Mouse (Mus musculus) megakaryocyte, embryonic 14.5 days (primary cell): Measurements from ENCODE around the gene Mylip.

ENCODE experiments used
- FLI1 ChIP-seq: IDR thresholded peaks from 2 replicates; pipeline ENCODE4 v1.6.1; 2012; ENCODE audit warnings: low read length, inconsistent platforms, mixed read lengths
- GATA1 ChIP-seq: IDR thresholded peaks from 3 replicates; pipeline ENCODE4 v1.6.1; 2012; ENCODE audit warnings: mixed read lengths, low read length, inconsistent platforms, borderline replicate concordance

GRCm38 (mm10) chr13:45416621-45417057 lies 27.1 kb downstream of the Mylip start:
- no peak for TF ChIP-seq GATA1
- TF ChIP-seq FLI1 = no peak
